Mouse (Mus musculus) kidney, adult 2 months (tissue): Measurements from ENCODE around the gene Ncoa3. TPM values are rescaled to one million over a fixed set of nuclear protein-coding genes. Genes with fewer than 3 reads are reported as not detected.

Experiments
- DNase-seq: peaks from one replicate; pipeline ENCODE4 v3.0.0; 2021
- H3K27ac ChIP-seq: fragments of 200-500 bp; 2 replicates; pipeline ENCODE4 v1.5.1; 2012; ENCODE audit warnings: low read depth, low read length, control low read depth, inconsistent platforms; ENCODE audit not compliant: insufficient read depth
- H3K27me3 ChIP-seq: fragments of 200-500 bp; replicated peaks from 2 replicates; pipeline ENCODE4 v1.6.1; 2012; ENCODE audit warnings: mild to moderate bottlenecking, moderate library complexity, low read length, inconsistent platforms; ENCODE audit not compliant: control insufficient read depth, insufficient read depth
- H3K36me3 ChIP-seq: fragments of 200-500 bp; 2 replicates; pipeline ENCODE4 v1.6.1; 2012; ENCODE audit warnings: mild to moderate bottlenecking, moderate library complexity, low read length, inconsistent platforms; ENCODE audit not compliant: control insufficient read depth, insufficient read depth
- H3K4me1 ChIP-seq: fragments of 200-500 bp; 2 replicates; pipeline ENCODE4 v1.6.1; 2011; ENCODE audit warnings: low read length; ENCODE audit not compliant: control insufficient read depth, insufficient read depth
- H3K4me3 ChIP-seq: fragments of 200-500 bp; 2 replicates; pipeline ENCODE4 v1.5.1; 2011; ENCODE audit warnings: mild to moderate bottlenecking, low read depth, low read length, control low read depth; ENCODE audit not compliant: insufficient read depth
- CTCF ChIP-seq: fragments of 200-500 bp; conservative IDR thresholded peaks from 2 replicates; pipeline ENCODE4 v1.5.1; 2011; ENCODE audit warnings: low read depth, mild to moderate bottlenecking, control low read depth, low read length, moderate library complexity, mixed read lengths; ENCODE audit not compliant: insufficient read depth, insufficient read length
- POLR2A ChIP-seq: fragments of 200-500 bp; IDR thresholded peaks from one replicate; pipeline ENCODE4 v1.6.1; 2011; ENCODE audit warnings: low read depth, low read length, control low read depth
- WGBS: fragments of 180-500 bp; shearing (Covaris S2); methylation state at CpG from one replicate; pipeline ENCODE4 v1.1.7; 2018; 5-methylcytosine and 5-hydroxymethylcytosine counted together
- polyA plus RNA-seq: library from polyadenylated mRNA; depleted of rRNA; stranded (reverse); fragments of >200 nt; gene quantifications from 2 replicates; pipeline ENCODE4 v1.2.3, GENCODE M21; 2012

Gene Ncoa3
- polyA plus RNA-seq, 1 experiment: 36.3 TPM

DNA sequence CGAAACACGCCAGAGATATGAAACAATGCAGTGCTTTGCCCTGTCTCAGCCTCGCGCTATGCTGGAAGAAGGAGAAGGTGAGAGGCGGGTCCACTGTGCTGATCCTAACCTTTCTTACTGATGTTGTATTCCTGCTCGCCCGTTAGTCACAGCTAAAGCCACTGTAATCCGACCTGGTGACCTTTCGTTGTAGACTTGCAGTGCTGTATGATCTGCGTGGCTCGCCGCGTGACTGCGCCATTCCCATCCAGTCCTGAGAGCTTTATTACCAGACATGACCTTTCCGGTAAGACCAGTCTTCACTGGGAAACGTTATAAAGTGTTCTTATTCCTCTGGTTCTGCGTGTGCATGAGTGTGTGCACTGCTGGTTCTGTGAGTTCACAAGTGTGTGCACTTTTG lies 59.0 kb downstream of the Ncoa3 start:
- TF ChIP-seq POLR2A: no peak
- no peak for TF ChIP-seq CTCF
- peaks cover 21% of the 10 kb centered on the region for H3K36me3 ChIP-seq
- WGBS: 86% methylated on average over 17 of the region's 17 CpGs

GRCm38 (mm10) chr2:166051966-166052365 lies 59.5 kb downstream of the Ncoa3 start:
- DNase-seq: no peak
- WGBS: 95% methylated on average over 7 of the region's 7 CpGs
- no peak for TF ChIP-seq CTCF
- TF ChIP-seq POLR2A: no peak
- H3K27ac ChIP-seq: no peak overlapping the region
- no peaks in the 10 kb centered on the region for H3K27me3 ChIP-seq
- peaks cover 21% of the 10 kb centered on the region for H3K36me3 ChIP-seq
- no peak overlapping the region for H3K4me3 ChIP-seq
- peaks cover 8% of the 10 kb centered on the region; the same call in 1 of the 2 replicates for H3K4me1 ChIP-seq

More for the DNA sequence above, 59.0 kb downstream of the Ncoa3 start:
- no peak overlapping the region for H3K4me3 ChIP-seq
- no peaks in the 10 kb centered on the region for H3K27me3 ChIP-seq
- H3K27ac ChIP-seq: no peak overlapping the region
- peaks cover 11% of the 10 kb centered on the region for H3K4me1 ChIP-seq
- no peak for DNase-seq

GRCm38 (mm10) chr2:166054002-166054539 lies 61.6 kb downstream of the Ncoa3 start:
- Histone ChIP-seq H3K27ac (no peak overlapping the region), H3K4me3 (no peak overlapping the region), H3K4me1 (no peaks in the 10 kb centered on the region), H3K27me3 (no peaks in the 10 kb centered on the region), H3K36me3 (peaks cover 17% of the 10 kb centered on the region)
- no peak for DNase-seq
- WGBS: 89% methylated on average over 14 of the region's 14 CpGs
- TF ChIP-seq CTCF (no peak), POLR2A (no peak)

DNA sequence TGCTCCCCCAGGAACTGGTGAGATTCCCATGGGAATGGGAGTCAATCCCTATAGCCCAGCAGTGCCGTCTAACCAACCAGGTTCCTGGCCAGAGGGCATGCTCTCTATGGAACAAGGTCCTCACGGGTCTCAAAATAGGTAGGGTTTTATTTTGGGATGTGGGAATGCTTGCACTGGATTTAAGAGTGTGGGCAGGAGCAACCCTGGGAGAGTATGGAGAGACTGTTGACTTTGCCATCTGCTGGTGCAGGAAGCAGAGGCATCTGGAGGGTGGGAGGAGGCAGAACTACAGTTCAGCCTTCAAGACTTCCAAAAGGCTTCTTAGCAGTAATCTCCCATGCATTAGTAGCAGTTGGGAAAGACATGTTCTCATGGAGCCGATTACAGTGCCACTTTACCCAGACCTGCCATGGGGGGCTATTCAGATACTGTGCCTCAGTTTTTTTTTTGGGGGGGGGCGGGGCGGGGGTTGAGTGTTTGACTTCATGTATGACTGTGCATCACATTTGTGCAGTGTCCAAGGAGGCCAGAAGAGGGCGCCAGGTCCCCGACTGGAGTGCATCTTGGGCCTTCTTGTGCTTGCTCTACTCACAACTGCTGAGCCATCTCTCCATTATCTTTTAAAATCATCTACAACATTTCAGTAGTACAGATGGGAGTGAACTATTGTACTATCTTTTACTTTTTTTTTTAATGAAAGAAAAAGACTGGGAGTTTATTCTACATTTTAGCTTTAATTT lies 67.4 kb downstream of the Ncoa3 start:
- DNase-seq: peak; percentile 70
- peaks cover 22% of the 10 kb centered on the region for H3K36me3 ChIP-seq
- no peaks in the 10 kb centered on the region for H3K27me3 ChIP-seq
- no peak overlapping the region for H3K4me3 ChIP-seq
- 75% methylated on average over 7 of the region's 7 CpGs for WGBS
- no peak overlapping the region for H3K27ac ChIP-seq
- H3K4me1 ChIP-seq: no peaks in the 10 kb centered on the region
- TF ChIP-seq CTCF: peak; percentile 62
- no peak for TF ChIP-seq POLR2A

GRCm38 (mm10) chr2:166062008-166062407 lies 69.6 kb downstream of the Ncoa3 start:
- Histone ChIP-seq H3K4me3 (no peak overlapping the region), H3K27ac (no peak overlapping the region), H3K36me3 (peaks cover 19% of the 10 kb centered on the region), H3K27me3 (no peaks in the 10 kb centered on the region), H3K4me1 (no peaks in the 10 kb centered on the region)
- TF ChIP-seq CTCF: no peak
- no peak for TF ChIP-seq POLR2A
- peak; percentile 53 for DNase-seq
- 76% methylated on average over 1 of the region's 1 CpGs for WGBS

- WGBS: 77% methylated on average over 8 of the region's 8 CpGs
- H3K4me1 ChIP-seq: no peaks in the 10 kb centered on the region
- no peaks in the 10 kb centered on the region for H3K27me3 ChIP-seq
- H3K27ac ChIP-seq: 0 out of 2 replicates have a peak overlapping the region, but pooled peaks have one; percentile 1
- no peak overlapping the region for H3K4me3 ChIP-seq
- TF ChIP-seq CTCF: no peak
- no peak for TF ChIP-seq POLR2A
- no peak for DNase-seq
- peaks cover 17% of the 10 kb centered on the region for H3K36me3 ChIP-seq
Observed at GRCm38 (mm10) chr2:166062431-166062830, 70.0 kb downstream of the Ncoa3 start.

GRCm38 (mm10) chr2:166066434-166066833 lies 74.0 kb downstream of the Ncoa3 start:
- TF ChIP-seq POLR2A (no peak), CTCF (no peak)
- Histone ChIP-seq H3K4me3 (no peak overlapping the region), H3K27ac (no peak overlapping the region), H3K36me3 (peaks cover 14% of the 10 kb centered on the region), H3K4me1 (no peaks in the 10 kb centered on the region), H3K27me3 (no peaks in the 10 kb centered on the region)
- no peak for DNase-seq
- 86% methylated on average over 4 of the region's 4 CpGs for WGBS
